Mouse (Mus musculus) cerebellum, adult 9-10 months (tissue): ENCODE data around the gene Mindy1.
"Not testable (repeated sequence)": the region's sequence is repeated elsewhere in the genome, so short reads cannot be mapped to it uniquely, and the experiment has no call there.

ENCODE experiments used
- DNase-seq: peaks from one replicate; pipeline ENCODE4 v3.0.0; 2022

Gene Mindy1

GRCm38 (mm10) chr3:95324454-95325144 is 43.5 kb downstream of the Mindy1 start:
- no peak for DNase-seq

GRCm38 (mm10) chr3:95328803-95329404 is 47.8 kb downstream of the Mindy1 start:
- no peak for DNase-seq

- no peak for DNase-seq
Observed at GRCm38 (mm10) chr3:95331528-95331927, 50.4 kb downstream of the Mindy1 start.

- DNase-seq, result no peak
Observed at GRCm38 (mm10) chr3:95337345-95337744, 56.2 kb downstream of the Mindy1 start.

- DNase-seq, result no peak
Observed at GRCm38 (mm10) chr3:95338251-95338650, 57.1 kb downstream of the Mindy1 start.

- not testable (repeated sequence) for DNase-seq
Observed at GRCm38 (mm10) chr3:95343356-95344000, 62.3 kb downstream of the Mindy1 start.
